Mouse (Mus musculus) liver, embryonic 11.5 days (tissue): ENCODE data around the gene Sult2a3. TPM values are rescaled to one million over a fixed set of nuclear protein-coding genes. Genes with fewer than 3 reads are reported as not detected.
"Not testable (repeated sequence)": the region's sequence is repeated elsewhere in the genome, so short reads cannot be mapped to it uniquely, and the experiment has no call there.

ENCODE experiments used
- ATAC-seq: fragments of 200-750 bp; cut with Nextera tagmentation; replicated peaks from 2 replicates; pipeline ENCODE4 v1.8.0; 2017; ENCODE audit warnings: moderate number of reproducible peaks, mild to moderate bottlenecking, moderate TSS enrichment, moderate library complexity; ENCODE audit not compliant: low FRiP score
- DNase-seq: peaks from one replicate; pipeline ENCODE4 v3.0.0-alpha.2; 2017; ENCODE audit warnings: low spot score
- H3K27ac ChIP-seq: fragments of 300-500 bp; sonication (generic); 2 replicates; pipeline ENCODE4 v1.5.1; 2014; ENCODE audit warnings: mild to moderate bottlenecking, low read depth, low read length, control low read depth
- H3K27me3 ChIP-seq: fragments of 300-500 bp; sonication (generic); replicated peaks from 2 replicates; pipeline ENCODE4 v1.6.1; 2014; ENCODE audit warnings: low read length, mixed read lengths; ENCODE audit not compliant: control insufficient read depth, insufficient read depth
- H3K36me3 ChIP-seq: fragments of 300-500 bp; sonication (generic); 2 replicates; pipeline ENCODE4 v1.6.1; 2014; ENCODE audit warnings: mild to moderate bottlenecking, low read length, moderate library complexity, mixed read lengths; ENCODE audit not compliant: control insufficient read depth, insufficient read depth
- H3K4me1 ChIP-seq: fragments of 300-500 bp; sonication (generic); replicated peaks from 2 replicates; pipeline ENCODE4 v1.6.1; 2014; ENCODE audit warnings: low read length, mixed read lengths; ENCODE audit not compliant: control insufficient read depth, insufficient read depth
- H3K4me2 ChIP-seq: fragments of 300-500 bp; sonication (generic); 2 replicates; pipeline ENCODE4 v1.6.1; 2014; ENCODE audit warnings: mild to moderate bottlenecking, control low read depth, moderate library complexity
- H3K4me3 ChIP-seq: fragments of 300-500 bp; sonication (generic); 2 replicates; pipeline ENCODE4 v1.5.1; 2014; ENCODE audit warnings: low read depth, low read length, control low read depth
- H3K9ac ChIP-seq: fragments of 300-500 bp; sonication (generic); 2 replicates; pipeline ENCODE4 v1.6.1; 2014; ENCODE audit warnings: low read depth, low read length, control low read depth
- H3K9me3 ChIP-seq: fragments of 300-500 bp; sonication (generic); 2 replicates; pipeline ENCODE4 v1.6.1; 2016; ENCODE audit warnings: low read length, inconsistent platforms, mixed read lengths; ENCODE audit not compliant: control insufficient read depth
- WGBS: fragments of 180-500 bp; shearing (Covaris S2); extraction: QIAGEN DNeasy Blood & Tissue Kit; methylation state at CpG from one replicate; pipeline ENCODE4 v1.1.7; 2014; 5-methylcytosine and 5-hydroxymethylcytosine counted together
- polyA plus RNA-seq: library from polyadenylated mRNA; unstranded; fragments of >200 nt; fragmentation: Nextera tagmentation; extraction: Ambion mirVana; gene quantifications from 2 replicates; pipeline ENCODE4 v1.2.1, GENCODE M21; 2014

Gene Sult2a3
- not detected in 2 replicates for polyA plus RNA-seq

DNA sequence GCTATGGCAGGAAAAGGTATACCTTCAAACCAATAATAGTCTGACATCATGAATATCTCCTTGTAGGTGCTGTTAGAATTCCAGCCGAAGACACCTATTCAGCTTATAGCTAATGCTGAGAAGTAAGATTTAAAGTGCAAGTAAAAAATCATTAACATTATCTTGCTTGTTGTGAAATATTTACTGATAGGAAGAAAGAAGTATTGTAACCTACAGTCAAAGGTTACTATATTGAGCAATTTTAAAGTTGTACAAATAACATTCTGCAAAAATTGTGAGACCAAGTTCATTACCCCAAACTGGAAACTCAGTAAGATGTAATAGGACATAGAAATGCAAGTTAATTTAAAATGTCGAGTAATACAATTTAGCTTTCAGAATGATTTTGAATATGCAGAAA is at the start of gene Sult2a3:
Sult2a3 (minus strand) TSS at position 101 of the 400 bp plus-strand sequence.
- Histone ChIP-seq H3K4me2 (no peak within 1 kb of the TSS), H3K4me3 (no peak within 1 kb of the TSS), H3K9me3 (no peaks in the 10 kb centered on the region), H3K4me1 (no peaks in the 10 kb centered on the region), H3K9ac (no peak within 1 kb of the TSS), H3K27ac (no peak within 1 kb of the TSS), H3K36me3 (no peaks in the 10 kb centered on the region), H3K27me3 (no peaks in the 10 kb centered on the region)
- ATAC-seq, result no peak
- 85% methylated on average over 2 of the region's 2 CpGs for WGBS
- DNase-seq, result no peak

DNA sequence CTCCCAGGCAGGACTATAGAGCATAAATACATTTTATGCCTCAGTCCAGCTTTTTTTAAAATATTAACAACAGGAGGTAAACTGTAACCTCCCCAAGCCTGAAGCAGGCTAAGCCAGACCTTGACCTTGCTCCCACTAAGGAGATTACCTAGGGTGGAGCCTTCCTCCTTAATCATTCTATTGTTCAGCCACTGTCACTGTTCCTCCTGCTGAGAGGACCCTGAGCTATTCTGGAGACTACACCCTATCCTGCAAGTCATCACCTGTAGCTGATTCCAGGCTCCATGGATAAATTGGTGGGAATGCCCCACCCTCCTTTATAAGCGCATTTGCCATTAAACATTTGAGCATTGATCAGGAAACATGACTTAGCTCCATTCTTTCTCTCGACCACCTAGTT is 2.4 kb downstream of the Sult2a3 start:
- DNase-seq (no peak), ATAC-seq (no peak)
- no peaks in the 10 kb centered on the region for H3K27me3 ChIP-seq
- no peak overlapping the region for H3K9ac ChIP-seq
- no peak overlapping the region for H3K4me2 ChIP-seq
- no peak overlapping the region for H3K4me3 ChIP-seq
- no peaks in the 10 kb centered on the region for H3K4me1 ChIP-seq
- H3K27ac ChIP-seq, result no peak overlapping the region
- H3K36me3 ChIP-seq, result no peaks in the 10 kb centered on the region
- WGBS, result 69% methylated on average over 2 of the region's 2 CpGs
- no peaks in the 10 kb centered on the region for H3K9me3 ChIP-seq

DNA sequence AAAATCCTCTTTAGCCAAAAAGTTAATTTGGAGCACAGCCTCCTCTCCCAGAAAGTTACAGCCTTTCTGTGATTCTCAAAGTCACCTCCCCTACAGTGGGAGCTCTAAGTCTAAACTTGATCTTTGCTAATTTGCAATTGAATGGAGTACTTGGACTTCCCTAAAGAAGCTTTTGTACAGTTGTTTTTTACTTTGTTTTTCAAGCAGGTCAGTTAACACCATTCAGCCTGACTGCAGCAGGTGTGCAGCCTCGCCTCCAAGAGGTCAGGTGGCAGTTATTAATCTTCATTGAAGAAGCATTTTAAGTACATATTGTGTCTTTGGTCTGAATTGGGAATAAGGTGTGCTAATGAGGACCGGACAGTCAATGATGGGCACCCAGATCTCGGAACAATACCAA is 3.0 kb downstream of the Sult2a3 start:
- H3K4me1 ChIP-seq, H3K4me3 ChIP-seq, DNase-seq, H3K27me3 ChIP-seq, H3K27ac ChIP-seq, H3K9ac ChIP-seq, H3K36me3 ChIP-seq, H3K9me3 ChIP-seq, H3K4me2 ChIP-seq, ATAC-seq: not testable (repeated sequence)
- WGBS, result 62% methylated on average over 3 of the region's 3 CpGs

DNA sequence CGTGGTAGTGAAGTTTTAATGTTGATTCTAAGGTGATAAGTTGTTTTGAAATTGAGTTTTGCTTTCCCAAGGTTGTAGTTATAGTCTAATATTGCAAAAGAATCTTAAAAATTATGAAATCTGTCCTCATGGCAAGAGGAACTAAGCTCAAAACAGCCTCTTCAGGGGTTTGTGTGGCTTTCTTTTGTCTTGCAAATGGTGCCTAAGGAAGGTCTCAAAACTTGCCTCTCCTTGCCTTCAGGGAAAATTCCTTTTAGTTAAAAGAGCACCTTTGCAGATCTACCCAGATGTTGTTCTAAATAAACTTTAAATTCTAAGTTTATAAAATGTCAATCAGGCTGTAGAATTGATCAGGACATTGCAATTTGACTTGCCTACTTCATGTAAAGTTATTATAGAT is 6.1 kb downstream of the Sult2a3 start:
- Histone ChIP-seq H3K4me2 (no peak overlapping the region), H3K9ac (no peak overlapping the region), H3K4me1 (no peaks in the 10 kb centered on the region), H3K9me3 (no peaks in the 10 kb centered on the region), H3K27ac (no peak overlapping the region), H3K4me3 (no peak overlapping the region), H3K27me3 (no peaks in the 10 kb centered on the region), H3K36me3 (no peaks in the 10 kb centered on the region)
- no peak for ATAC-seq
- DNase-seq, result no peak
- WGBS, result 28% methylated on average over 1 of the region's 1 CpGs

DNA sequence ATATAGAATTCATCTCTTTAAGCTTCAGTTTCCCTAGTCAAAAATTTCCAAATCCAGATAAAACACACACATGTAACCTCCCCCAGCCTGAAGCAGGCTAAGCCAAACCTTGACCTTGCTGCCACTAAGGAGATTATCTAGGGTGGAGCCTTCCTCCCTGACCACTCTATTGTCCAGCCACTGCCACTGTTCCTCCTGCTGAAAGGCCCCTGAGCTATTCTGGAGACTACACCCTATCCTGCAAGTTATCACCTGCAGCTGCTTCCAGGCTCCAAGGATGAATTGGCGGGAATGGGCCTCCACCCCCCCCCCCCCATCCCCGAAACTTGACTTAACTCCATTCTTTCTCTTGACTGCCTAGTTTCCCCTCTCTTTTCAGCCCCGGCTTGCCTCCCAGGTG is 8.4 kb downstream of the Sult2a3 start:
- WGBS, result 66% methylated on average over 3 of the region's 3 CpGs
- H3K9ac ChIP-seq, H3K4me2 ChIP-seq, H3K27ac ChIP-seq, DNase-seq, H3K4me3 ChIP-seq, ATAC-seq, H3K4me1 ChIP-seq, H3K36me3 ChIP-seq, H3K9me3 ChIP-seq, H3K27me3 ChIP-seq: not testable (repeated sequence)

DNA sequence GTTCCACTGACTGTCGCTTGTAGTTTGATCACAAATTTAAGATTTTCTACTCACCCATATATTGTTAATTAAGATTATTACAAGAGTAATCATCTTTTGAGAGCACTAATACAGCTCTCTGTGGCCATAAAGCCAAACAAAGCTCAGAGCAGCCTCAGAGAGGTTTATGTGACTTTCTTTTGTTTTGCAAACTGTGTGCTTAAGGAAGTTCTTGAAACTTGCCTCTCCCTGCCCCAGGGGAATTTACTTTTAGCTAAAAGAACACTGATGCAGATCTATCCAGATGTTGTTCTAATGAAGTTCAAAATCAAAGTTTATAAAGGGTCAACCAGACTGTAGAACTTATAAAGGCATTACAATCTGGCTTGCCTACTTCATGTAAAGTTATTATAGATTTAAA is 75.0 kb downstream of the Sult2a3 start:
- H3K27me3 ChIP-seq, H3K36me3 ChIP-seq, H3K9ac ChIP-seq, ATAC-seq, DNase-seq, H3K9me3 ChIP-seq, H3K4me3 ChIP-seq, H3K27ac ChIP-seq, H3K4me2 ChIP-seq, H3K4me1 ChIP-seq: not testable (repeated sequence)
- 68% methylated on average over 1 of the region's 1 CpGs for WGBS

DNA sequence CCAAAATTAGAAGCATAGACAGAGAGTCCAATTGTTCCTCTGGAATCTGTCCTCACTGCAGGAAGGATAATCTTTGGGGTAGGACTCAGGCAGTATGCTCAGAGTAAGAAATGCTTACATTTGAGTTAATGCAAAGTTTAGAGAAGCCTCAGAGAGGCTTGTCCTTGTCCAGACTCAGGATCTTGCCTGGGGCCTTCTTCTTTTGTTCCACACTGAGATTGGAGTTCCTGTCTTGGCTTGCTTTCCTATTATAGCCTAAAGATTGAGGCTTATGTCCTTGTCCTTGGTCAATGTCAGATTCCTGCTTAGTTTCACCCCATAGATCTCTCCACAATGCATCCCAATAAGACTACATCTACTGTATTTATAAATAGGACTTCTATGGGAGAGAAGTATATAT is 92.0 kb downstream of the Sult2a3 start:
- H3K4me3 ChIP-seq, DNase-seq, H3K4me2 ChIP-seq, H3K9me3 ChIP-seq, H3K4me1 ChIP-seq, H3K36me3 ChIP-seq, H3K27ac ChIP-seq, H3K9ac ChIP-seq, H3K27me3 ChIP-seq, ATAC-seq: not testable (repeated sequence)

Other genes starting within 250 kb of the Sult2a3 start
- not detected in 2 replicates for gene Sult2a4, start 133.4 kb downstream of the Sult2a3 start, polyA plus RNA-seq
- not detected in 2 replicates for gene Sult2a6, start 131.8 kb upstream of the Sult2a3 start, polyA plus RNA-seq
- gene Obox8, start 210.5 kb upstream of the Sult2a3 start, polyA plus RNA-seq, result not detected in 2 replicates